Mouse (Mus musculus) neural tube, embryonic 13.5 days (tissue): Measurements from ENCODE around the gene Kctd12b. TPM values are rescaled to one million over a fixed set of nuclear protein-coding genes. Genes with fewer than 3 reads are reported as not detected.
"Not testable (repeated sequence)": the region's sequence is repeated elsewhere in the genome, so short reads cannot be mapped to it uniquely, and the experiment has no call there.

ENCODE experiments used
- ATAC-seq: fragments of 200-750 bp; cut with Nextera tagmentation; 2 replicates; pipeline ENCODE4 v1.8.0; 2017; ENCODE audit warnings: low read depth, mild to moderate bottlenecking, moderate TSS enrichment, moderate library complexity
- H3K27ac ChIP-seq: fragments of 300-500 bp; sonication (generic); replicated peaks from 2 replicates; pipeline ENCODE4 v1.5.1; 2015; ENCODE audit warnings: moderate library complexity, mild to moderate bottlenecking, inconsistent platforms
- H3K27me3 ChIP-seq: fragments of 300-500 bp; sonication (generic); 2 replicates; pipeline ENCODE4 v1.6.1; 2015; ENCODE audit warnings: mild to moderate bottlenecking, inconsistent platforms
- H3K36me3 ChIP-seq: fragments of 300-500 bp; sonication (generic); 2 replicates; pipeline ENCODE4 v1.6.1; 2015; ENCODE audit warnings: mild to moderate bottlenecking, inconsistent platforms
- H3K4me1 ChIP-seq: fragments of 300-500 bp; sonication (generic); replicated peaks from 2 replicates; pipeline ENCODE4 v1.6.1; 2015; ENCODE audit warnings: inconsistent platforms
- H3K4me2 ChIP-seq: fragments of 300-500 bp; sonication (generic); 2 replicates; pipeline ENCODE4 v1.6.1; 2015; ENCODE audit warnings: inconsistent platforms, mild to moderate bottlenecking, moderate library complexity
- H3K4me3 ChIP-seq: fragments of 300-500 bp; sonication (generic); 2 replicates; pipeline ENCODE4 v1.5.1; 2015; ENCODE audit warnings: mild to moderate bottlenecking, inconsistent platforms
- H3K9ac ChIP-seq: fragments of 300-500 bp; sonication (generic); 2 replicates; pipeline ENCODE4 v1.6.1; 2015; ENCODE audit warnings: moderate library complexity, mild to moderate bottlenecking, inconsistent platforms
- H3K9me3 ChIP-seq: fragments of 300-500 bp; sonication (generic); 2 replicates; pipeline ENCODE4 v1.6.1; 2016; ENCODE audit warnings: inconsistent platforms
- WGBS: fragments of 180-500 bp; shearing (Covaris S2); methylation state at CpG from one replicate; pipeline ENCODE4 v1.1.7; 2015; 5-methylcytosine and 5-hydroxymethylcytosine counted together
- polyA plus RNA-seq: library from polyadenylated mRNA; unstranded; fragments of >200 nt; fragmentation: Nextera tagmentation; extraction: Ambion mirVana; gene quantifications from 2 replicates; pipeline ENCODE4 v1.2.1, GENCODE M21; 2015

Gene Kctd12b
- 2.6 and 3.2 TPM in 2 replicates for polyA plus RNA-seq

GRCm38 (mm10) chrX:153695782-153696395, at the start of gene Kctd12b:
Kctd12b (minus strand) TSS chrX:153696391.
- Histone ChIP-seq H3K4me1 (no peaks in the 10 kb centered on the region), H3K36me3 (no peaks in the 10 kb centered on the region), H3K27ac (no peak within 1 kb of the TSS), H3K4me3 (peak within 1 kb of the TSS; percentile 27), H3K27me3 (no peaks in the 10 kb centered on the region), H3K9ac (no peak within 1 kb of the TSS), H3K9me3 (no peaks in the 10 kb centered on the region), H3K4me2 (peak within 1 kb of the TSS; percentile 34)
- ATAC-seq = no peak
- 36% methylated on average over 11 of the region's 11 CpGs for WGBS

- no peaks in the 10 kb centered on the region for H3K9me3 ChIP-seq
- H3K27ac ChIP-seq = no peak overlapping the region
- ATAC-seq = no peak
- no peak overlapping the region for H3K4me2 ChIP-seq
- H3K27me3 ChIP-seq = no peaks in the 10 kb centered on the region
- 82% methylated on average over 3 of the region's 3 CpGs for WGBS
- H3K9ac ChIP-seq = no peak overlapping the region
- H3K4me3 ChIP-seq = no peak overlapping the region
- H3K4me1 ChIP-seq = no peaks in the 10 kb centered on the region
- H3K36me3 ChIP-seq = no peaks in the 10 kb centered on the region
Observed at GRCm38 (mm10) chrX:153742493-153742892, 46.3 kb upstream of the Kctd12b start.

GRCm38 (mm10) chrX:153735697-153736096, 39.5 kb upstream of the Kctd12b start:
- Histone ChIP-seq H3K9ac (no peak overlapping the region), H3K4me1 (no peaks in the 10 kb centered on the region), H3K4me2 (no peak overlapping the region), H3K36me3 (peaks cover 10% of the 10 kb centered on the region; the same call in 1 of the 2 replicates), H3K9me3 (no peaks in the 10 kb centered on the region), H3K4me3 (no peak overlapping the region), H3K27ac (no peak overlapping the region), H3K27me3 (no peaks in the 10 kb centered on the region)
- no peak for ATAC-seq
- WGBS = 83% methylated on average over 4 of the region's 4 CpGs

GRCm38 (mm10) chrX:153724400-153724799, 28.2 kb upstream of the Kctd12b start:
- Histone ChIP-seq H3K27me3 (no peaks in the 10 kb centered on the region), H3K4me3 (peak overlapping the region; percentile 56), H3K27ac (peak overlapping the region; percentile 2; the same call in 1 of the 2 replicates), H3K36me3 (0 out of 2 replicates have a peak, but pooled peaks cover 3% of the 10 kb centered on the region), H3K9me3 (no peaks in the 10 kb centered on the region), H3K4me1 (peaks cover 7% of the 10 kb centered on the region; the same call in 1 of the 2 replicates), H3K4me2 (peak overlapping the region; percentile 56), H3K9ac (peak overlapping the region; percentile 74)
- peak; percentile 37; the same call in 1 of the 2 replicates for ATAC-seq
- WGBS = 33% methylated on average over 3 of the region's 3 CpGs

GRCm38 (mm10) chrX:153723110-153723916, 27.1 kb upstream of the Kctd12b start, which contains the start of gene Nbdy:
Nbdy (plus strand) TSS chrX:153723590.
- H3K9ac ChIP-seq = peak within 1 kb of the TSS; percentile 74
- H3K4me2 ChIP-seq = peak within 1 kb of the TSS; percentile 56
- peak within 1 kb of the TSS; percentile 56 for H3K4me3 ChIP-seq
- H3K27me3 ChIP-seq = no peaks in the 10 kb centered on the region
- H3K36me3 ChIP-seq = 0 out of 2 replicates have a peak, but pooled peaks cover 3% of the 10 kb centered on the region
- H3K27ac ChIP-seq = peak within 1 kb of the TSS; percentile 86
- WGBS = 14% methylated on average over 32 of the region's 32 CpGs
- H3K9me3 ChIP-seq = no peaks in the 10 kb centered on the region
- peaks cover 7% of the 10 kb centered on the region; the same call in 1 of the 2 replicates for H3K4me1 ChIP-seq
- peak; percentile 92 for ATAC-seq

- no peaks in the 10 kb centered on the region for H3K27me3 ChIP-seq
- no peaks in the 10 kb centered on the region for H3K9me3 ChIP-seq
- H3K4me2 ChIP-seq = no peak overlapping the region
- H3K9ac ChIP-seq = no peak overlapping the region
- H3K27ac ChIP-seq = no peak overlapping the region
- H3K4me3 ChIP-seq = no peak overlapping the region
- no peaks in the 10 kb centered on the region for H3K4me1 ChIP-seq
- 33% methylated on average over 4 of the region's 4 CpGs for WGBS
- no peak for ATAC-seq
- no peaks in the 10 kb centered on the region for H3K36me3 ChIP-seq
Observed at GRCm38 (mm10) chrX:153719602-153720001, 23.4 kb upstream of the Kctd12b start.

- no peaks in the 10 kb centered on the region for H3K36me3 ChIP-seq
- no peak overlapping the region for H3K4me2 ChIP-seq
- 88% methylated on average over 2 of the region's 2 CpGs for WGBS
- no peak overlapping the region for H3K4me3 ChIP-seq
- H3K9me3 ChIP-seq = no peaks in the 10 kb centered on the region
- H3K9ac ChIP-seq = no peak overlapping the region
- H3K27ac ChIP-seq = no peak overlapping the region
- no peaks in the 10 kb centered on the region for H3K27me3 ChIP-seq
- ATAC-seq = no peak
- H3K4me1 ChIP-seq = no peaks in the 10 kb centered on the region
Observed at GRCm38 (mm10) chrX:153716716-153717115, 20.5 kb upstream of the Kctd12b start.

- no peak for ATAC-seq
- no peak overlapping the region for H3K4me2 ChIP-seq
- 37% methylated on average over 4 of the region's 4 CpGs for WGBS
- H3K4me3 ChIP-seq = no peak overlapping the region
- no peaks in the 10 kb centered on the region for H3K36me3 ChIP-seq
- H3K4me1 ChIP-seq = no peaks in the 10 kb centered on the region
- H3K27me3 ChIP-seq = no peaks in the 10 kb centered on the region
- H3K9ac ChIP-seq = no peak overlapping the region
- H3K9me3 ChIP-seq = no peaks in the 10 kb centered on the region
- H3K27ac ChIP-seq = no peak overlapping the region
Observed at GRCm38 (mm10) chrX:153707735-153708134, 11.5 kb upstream of the Kctd12b start.

GRCm38 (mm10) chrX:153700463-153700862, 4.3 kb upstream of the Kctd12b start:
- no peaks in the 10 kb centered on the region for H3K36me3 ChIP-seq
- H3K9me3 ChIP-seq = no peaks in the 10 kb centered on the region
- no peak overlapping the region for H3K9ac ChIP-seq
- H3K4me3 ChIP-seq = no peak overlapping the region
- no peak for ATAC-seq
- H3K27ac ChIP-seq = no peak overlapping the region
- no peak overlapping the region for H3K4me2 ChIP-seq
- WGBS = 80% methylated on average over 3 of the region's 3 CpGs
- H3K4me1 ChIP-seq = no peaks in the 10 kb centered on the region
- H3K27me3 ChIP-seq = no peaks in the 10 kb centered on the region

GRCm38 (mm10) chrX:153668233-153668632, 28.0 kb downstream of the Kctd12b start:
- H3K9me3 ChIP-seq, H3K4me1 ChIP-seq, ATAC-seq, H3K9ac ChIP-seq, H3K36me3 ChIP-seq, H3K4me2 ChIP-seq, H3K27me3 ChIP-seq, H3K4me3 ChIP-seq, H3K27ac ChIP-seq: not testable (repeated sequence)
- WGBS = 47% methylated on average over 2 of the region's 2 CpGs

GRCm38 (mm10) chrX:153664903-153665302, 31.3 kb downstream of the Kctd12b start:
- no peaks in the 10 kb centered on the region for H3K27me3 ChIP-seq
- ATAC-seq = no peak
- no peak overlapping the region for H3K4me3 ChIP-seq
- H3K9me3 ChIP-seq = no peaks in the 10 kb centered on the region
- H3K4me1 ChIP-seq = no peaks in the 10 kb centered on the region
- H3K36me3 ChIP-seq = no peaks in the 10 kb centered on the region
- no peak overlapping the region for H3K27ac ChIP-seq
- 90% methylated on average over 3 of the region's 3 CpGs for WGBS
- H3K9ac ChIP-seq = no peak overlapping the region
- H3K4me2 ChIP-seq = no peak overlapping the region

GRCm38 (mm10) chrX:153656949-153657348, 39.2 kb downstream of the Kctd12b start:
- H3K27ac ChIP-seq = no peak overlapping the region
- no peak for ATAC-seq
- no peak overlapping the region for H3K4me3 ChIP-seq
- no peaks in the 10 kb centered on the region for H3K4me1 ChIP-seq
- no peak overlapping the region for H3K9ac ChIP-seq
- no peaks in the 10 kb centered on the region for H3K36me3 ChIP-seq
- no peaks in the 10 kb centered on the region for H3K9me3 ChIP-seq
- H3K27me3 ChIP-seq = no peaks in the 10 kb centered on the region
- no peak overlapping the region for H3K4me2 ChIP-seq
- 76% methylated on average over 3 of the region's 3 CpGs for WGBS
